Mouse (Mus musculus): Measurements from ENCODE around the gene Fance. TPM values are rescaled to one million over a fixed set of nuclear protein-coding genes. Genes with fewer than 3 reads are reported as not detected.

The Fance gene
- polyA plus RNA-seq, 2 experiments, result 5.5 to 9.4 TPM

- ATAC-seq (ENCODE audit: insufficient read depth) (no peak), DNase-seq (ENCODE audit: low read depth in 3 of 3, low spot score in 3 of 3) (no peak)
- Histone ChIP-seq H3K4me3 (ENCODE audit: insufficient read depth in 1 of 2, low read depth in 2 of 2, low read length in 2 of 2) (no peak overlapping the region), H3K36me3 (replicated peaks; ENCODE audit: control insufficient read depth, insufficient read depth, low read depth) (no peaks in the 10 kb centered on the region), H3K27me3 (ENCODE audit: control insufficient read depth, insufficient read depth, low read length) (peaks cover 68% of the 10 kb centered on the region), H3K9me3 (ENCODE audit: control insufficient read depth, low read length) (no peaks in the 10 kb centered on the region), H3K9ac (replicated peaks) (no peak overlapping the region), H3K4me2 (ENCODE audit: low read depth) (peak overlapping the region; percentile 30; the same call in 1 of the 2 replicates), H3K4me1 (replicated peaks; ENCODE audit: control insufficient read depth in 2 of 2, insufficient read depth in 2 of 2, low read length in 1 of 2) (no peaks in the 10 kb centered on the region), H3K27ac (no peak overlapping the region)
- no peak for TF ChIP-seq EP300 (IDR thresholded peaks at IDR 0.05; ENCODE audit: low read depth)
- WGBS (ENCODE audit: insufficient replicate concordance), result 2% methylated on average over 24 of the region's 25 CpGs
Observed at GRCm38 (mm10) chr17:28362653-28363292, 49.5 kb downstream of the Fance start.

- Histone ChIP-seq H3K4me2 (ENCODE audit: low read depth) (no peak overlapping the region), H3K9ac (replicated peaks) (no peak overlapping the region), H3K9me3 (ENCODE audit: control insufficient read depth, low read length) (no peaks in the 10 kb centered on the region)
Observed at GRCm38 (mm10) chr17:28363507-28363906, 50.2 kb downstream of the Fance start.

DNA sequence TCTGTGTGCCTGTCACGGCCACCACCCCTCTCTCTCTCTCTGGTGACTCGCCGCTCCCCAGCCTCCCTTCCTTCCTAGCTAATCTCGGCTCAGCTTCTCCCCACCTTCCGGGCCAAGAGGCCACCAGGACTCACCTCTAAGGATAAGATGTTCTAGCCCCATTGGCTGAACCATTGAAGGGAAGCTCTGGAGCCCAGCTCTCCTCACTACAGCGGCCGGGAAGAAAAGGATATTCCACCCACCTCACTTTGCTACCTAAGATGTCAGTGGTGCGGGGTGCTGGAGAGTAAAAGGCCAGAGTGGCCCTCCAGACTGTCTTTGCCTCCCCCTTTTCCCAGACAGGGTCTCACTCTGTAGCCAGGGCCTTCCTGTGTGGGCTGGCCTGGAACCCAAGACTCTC, 51.8 kb downstream of the Fance start, which contains the start of gene Tulp1:
TSS of gene Tulp1 (minus strand) at position 101 of the 400 bp plus-strand sequence.
- Histone ChIP-seq H3K36me3 (replicated peaks; ENCODE audit: control insufficient read depth, insufficient read depth, low read depth) (no peaks in the 10 kb centered on the region), H3K9ac (replicated peaks) (no peak within 1 kb of the TSS), H3K4me3 (ENCODE audit: insufficient read depth in 1 of 2, low read depth in 2 of 2, low read length in 2 of 2) (no peak within 1 kb of the TSS), H3K27ac (no peak within 1 kb of the TSS), H3K27me3 (ENCODE audit: control insufficient read depth, insufficient read depth, low read length) (peaks cover 53% of the 10 kb centered on the region), H3K4me2 (ENCODE audit: low read depth) (no peak within 1 kb of the TSS), H3K9me3 (ENCODE audit: control insufficient read depth, low read length) (no peaks in the 10 kb centered on the region), H3K4me1 (replicated peaks; ENCODE audit: control insufficient read depth in 2 of 2, insufficient read depth in 2 of 2, low read length in 1 of 2) (no peaks in the 10 kb centered on the region; a peak in 1 of 4 replicates)
- 28% methylated on average over 8 of the region's 8 CpGs for WGBS (ENCODE audit: insufficient replicate concordance)
- TF ChIP-seq EP300 (IDR thresholded peaks at IDR 0.05; ENCODE audit: low read depth) (no peak), CTCF (IDR thresholded peaks at IDR 0.05; ENCODE audit: low read depth) (no peak)
- no peak for DNase-seq (ENCODE audit: low read depth in 3 of 3, low spot score in 3 of 3)
- no peak for ATAC-seq (ENCODE audit: insufficient read depth)

More at GRCm38 (mm10) chr17:28363507-28363906, 50.2 kb downstream of the Fance start:
- Histone ChIP-seq H3K4me1 (replicated peaks; ENCODE audit: control insufficient read depth in 2 of 2, insufficient read depth in 2 of 2, low read length in 1 of 2) (no peaks in the 10 kb centered on the region; a peak in 1 of 4 replicates), H3K4me3 (ENCODE audit: insufficient read depth in 1 of 2, low read depth in 2 of 2, low read length in 2 of 2) (no peak overlapping the region), H3K27ac (no peak overlapping the region), H3K36me3 (replicated peaks; ENCODE audit: control insufficient read depth, insufficient read depth, low read depth) (no peaks in the 10 kb centered on the region), H3K27me3 (ENCODE audit: control insufficient read depth, insufficient read depth, low read length) (peaks cover 64% of the 10 kb centered on the region)
- TF ChIP-seq CTCF (IDR thresholded peaks at IDR 0.05; ENCODE audit: low read depth) (no peak), EP300 (IDR thresholded peaks at IDR 0.05; ENCODE audit: low read depth) (no peak)
- 9% methylated on average over 6 of the region's 6 CpGs for WGBS (ENCODE audit: insufficient replicate concordance)
- DNase-seq (ENCODE audit: low read depth in 3 of 3, low spot score in 3 of 3) (no peak), ATAC-seq (ENCODE audit: insufficient read depth) (no peak)

DNA sequence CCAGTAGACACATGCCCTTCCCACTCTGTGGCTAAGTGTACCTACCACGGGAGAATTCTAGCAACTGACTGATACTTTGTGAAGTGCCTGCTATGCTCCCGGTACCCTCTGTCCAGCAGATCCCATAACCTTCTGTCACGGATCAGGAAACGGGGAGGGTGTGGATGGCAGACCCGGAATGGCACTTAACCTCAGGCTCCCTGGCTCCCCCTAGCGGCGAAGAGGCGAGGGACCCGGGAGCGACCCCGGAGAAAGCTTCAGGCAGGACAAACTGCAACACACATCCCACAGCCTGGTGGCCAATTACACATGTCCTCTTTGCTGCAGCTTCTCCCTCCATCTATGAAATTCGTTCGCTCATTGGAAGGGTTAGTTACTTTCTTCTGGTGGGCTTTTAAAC, 55.1 kb downstream of the Fance start:
- Histone ChIP-seq H3K4me1 (replicated peaks; ENCODE audit: control insufficient read depth in 2 of 2, insufficient read depth in 2 of 2, low read length in 1 of 2) (no peaks in the 10 kb centered on the region; a peak in 1 of 4 replicates), H3K9me3 (ENCODE audit: control insufficient read depth, low read length) (no peaks in the 10 kb centered on the region), H3K4me2 (ENCODE audit: low read depth) (peak overlapping the region; percentile 13), H3K9ac (replicated peaks) (no peak overlapping the region), H3K27me3 (ENCODE audit: control insufficient read depth, insufficient read depth, low read length) (peaks cover 24% of the 10 kb centered on the region), H3K36me3 (replicated peaks; ENCODE audit: control insufficient read depth, insufficient read depth, low read depth) (no peaks in the 10 kb centered on the region), H3K27ac (no peak overlapping the region), H3K4me3 (ENCODE audit: insufficient read depth in 1 of 2, low read depth in 2 of 2, low read length in 2 of 2) (no peak overlapping the region)
- no peak for ATAC-seq (ENCODE audit: insufficient read depth)
- 4% methylated on average over 13 of the region's 13 CpGs for WGBS (ENCODE audit: insufficient replicate concordance)
- no peak for TF ChIP-seq EP300 (IDR thresholded peaks at IDR 0.05; ENCODE audit: low read depth)
- TF ChIP-seq CTCF (IDR thresholded peaks at IDR 0.05; ENCODE audit: low read depth), result peak; percentile 97
- DNase-seq (ENCODE audit: low read depth in 3 of 3, low spot score in 3 of 3), result peak; percentile 32 to 41 (median 38)

DNA sequence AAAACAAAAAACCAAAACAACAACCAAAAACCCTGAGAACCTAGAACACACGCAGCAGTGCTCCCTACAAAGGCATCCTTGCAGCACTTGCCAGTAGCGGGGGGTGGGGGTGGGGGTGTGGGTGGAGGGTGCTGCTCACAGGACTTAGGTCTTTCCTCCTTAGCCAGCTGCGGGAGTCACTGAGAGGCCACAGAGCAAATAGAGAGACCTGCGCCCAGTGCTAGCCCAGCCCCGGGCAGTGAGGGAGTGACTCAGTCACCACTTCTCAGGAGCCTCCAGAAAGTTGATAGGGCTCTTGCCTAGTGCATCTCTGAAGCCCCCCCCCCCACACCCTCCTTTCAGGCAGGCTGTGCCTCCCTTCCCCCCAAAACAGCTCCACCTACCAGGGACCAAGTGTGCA, 55.7 kb downstream of the Fance start:
- no peak for TF ChIP-seq CTCF (IDR thresholded peaks at IDR 0.05; ENCODE audit: low read depth)
- TF ChIP-seq EP300 (IDR thresholded peaks at IDR 0.05; ENCODE audit: low read depth), result no peak
- no peak overlapping the region for H3K4me2 ChIP-seq (ENCODE audit: low read depth)
- H3K9me3 ChIP-seq (ENCODE audit: control insufficient read depth, low read length), result no peaks in the 10 kb centered on the region
- no peak overlapping the region for H3K27ac ChIP-seq
- H3K4me1 ChIP-seq (replicated peaks; ENCODE audit: control insufficient read depth in 2 of 2, insufficient read depth in 2 of 2, low read length in 1 of 2), result no peaks in the 10 kb centered on the region; a peak in 1 of 4 replicates
- peaks cover 18% of the 10 kb centered on the region for H3K27me3 ChIP-seq (ENCODE audit: control insufficient read depth, insufficient read depth, low read length)
- 60% methylated on average over 5 of the region's 5 CpGs for WGBS (ENCODE audit: insufficient replicate concordance)
- H3K4me3 ChIP-seq (ENCODE audit: insufficient read depth in 1 of 2, low read depth in 2 of 2, low read length in 2 of 2), result no peak overlapping the region
- H3K36me3 ChIP-seq (replicated peaks; ENCODE audit: control insufficient read depth, insufficient read depth, low read depth), result no peaks in the 10 kb centered on the region
- ATAC-seq (ENCODE audit: insufficient read depth) (no peak), DNase-seq (ENCODE audit: low read depth in 3 of 3, low spot score in 3 of 3) (no peak)
- H3K9ac ChIP-seq (replicated peaks), result no peak overlapping the region

All from liver, embryonic 14.5 days (tissue).